Mouse (Mus musculus) lung, postnatal 10 days (tissue): ENCODE data around the gene Klhdc3.
A peak's percentile ranks its signal among the peaks of the same experiment; 100 is the strongest.

Experiments
- DNase-seq: peaks from one replicate; pipeline ENCODE4 v3.0.0; 2021

Klhdc3 gene

GRCm38 (mm10) chr17:46680760-46681373 is at the start of gene Klhdc3:
TSS of gene Klhdc3 (minus strand) at chr17:46680914.
- peak; percentile 99 for DNase-seq

- peak; percentile 59 for DNase-seq
Observed at GRCm38 (mm10) chr17:46728904-46729318, 48.2 kb upstream of the Klhdc3 start, which contains the start of gene Gnmt. TSS of gene Gnmt (minus strand) at chr17:46729168.

GRCm38 (mm10) chr17:46728496-46728895 is 47.8 kb upstream of the Klhdc3 start:
- no peak for DNase-seq

DNA sequence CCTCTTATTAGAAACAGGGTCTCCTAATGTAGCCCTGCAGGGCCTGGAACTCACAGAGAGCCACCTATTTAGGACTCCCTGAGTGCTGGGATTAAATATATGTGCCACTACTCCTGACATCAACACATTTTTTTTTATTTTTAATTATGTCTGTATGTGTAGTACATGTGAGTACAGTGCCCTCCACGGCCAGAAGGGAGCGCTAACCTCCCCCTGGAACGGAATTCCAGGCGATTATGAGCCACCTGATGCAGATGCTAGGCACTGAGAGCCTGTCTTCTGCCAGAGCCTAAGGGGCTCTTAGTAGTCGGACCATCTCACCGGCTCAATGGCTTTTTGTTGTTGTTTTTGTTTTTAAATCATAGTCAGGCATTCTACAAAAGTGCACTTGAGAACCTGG is 47.3 kb upstream of the Klhdc3 start:
- peak; percentile 46 for DNase-seq

DNA sequence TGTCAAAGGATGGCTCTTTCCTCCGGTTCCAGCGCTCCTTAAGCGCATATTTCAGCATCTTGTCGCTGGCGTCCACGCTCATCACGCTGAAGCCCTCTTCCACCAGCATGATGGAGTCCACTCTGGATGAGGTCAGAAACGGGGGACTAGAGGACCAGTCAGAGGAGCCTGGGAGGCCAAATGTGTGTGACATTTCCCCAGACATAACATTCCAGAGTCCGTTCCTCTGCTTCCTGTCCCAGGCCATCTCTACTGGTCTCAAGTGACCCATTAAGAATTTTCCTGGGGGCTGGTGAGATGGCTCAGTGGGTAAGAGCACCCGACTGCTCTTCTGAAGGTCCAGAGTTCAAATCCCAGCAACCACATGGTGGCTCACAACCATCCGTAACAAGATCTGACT is 46.6 kb upstream of the Klhdc3 start:
- DNase-seq, result no peak

DNA sequence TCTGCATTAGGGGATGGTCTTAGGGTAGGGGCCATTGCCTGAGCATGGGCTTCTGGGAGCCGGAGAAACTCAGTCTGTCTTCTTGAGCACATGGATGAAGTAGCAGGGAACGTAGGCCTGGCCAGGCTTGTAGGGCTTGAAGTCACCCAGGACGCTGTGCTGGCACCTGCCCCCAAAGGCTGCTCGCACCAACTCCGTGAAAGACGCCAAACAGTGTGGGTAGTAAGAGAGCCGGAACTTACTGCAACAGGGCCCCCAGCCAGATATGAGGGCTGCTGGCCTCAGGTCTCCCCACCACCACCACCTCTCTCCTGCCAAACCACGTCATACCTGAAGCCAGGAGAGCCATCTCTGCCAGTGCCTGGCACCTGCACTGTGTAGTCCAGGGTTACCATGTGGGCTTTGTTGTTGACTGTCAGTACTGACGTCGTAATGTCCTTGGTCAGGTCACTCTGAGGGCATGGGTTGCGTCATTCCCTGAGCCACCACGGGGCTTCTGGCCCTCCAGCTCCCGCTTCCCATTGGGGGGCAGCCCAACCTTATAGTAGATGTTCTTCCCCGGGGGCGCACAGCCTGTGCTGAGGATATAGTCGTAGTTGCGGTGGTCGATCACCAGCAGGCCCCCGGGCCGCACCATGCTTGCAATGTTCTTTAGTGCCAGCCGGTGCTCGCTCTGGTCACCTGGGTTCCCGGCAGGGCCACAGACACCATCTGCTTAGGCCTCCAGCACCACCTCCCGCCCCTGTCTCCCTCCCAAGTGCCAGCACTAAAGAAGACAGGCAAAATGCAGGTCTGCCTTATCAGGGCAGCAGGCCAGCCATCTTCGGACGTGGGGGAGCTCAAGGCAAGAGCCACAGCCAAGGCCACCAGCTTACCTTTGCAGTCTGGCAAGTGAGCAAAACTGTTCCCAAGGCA is 45.3 kb upstream of the Klhdc3 start:
- DNase-seq, result no peak

- peak; percentile 64 for DNase-seq
Observed at GRCm38 (mm10) chr17:46725273-46725672, 44.6 kb upstream of the Klhdc3 start.

DNA sequence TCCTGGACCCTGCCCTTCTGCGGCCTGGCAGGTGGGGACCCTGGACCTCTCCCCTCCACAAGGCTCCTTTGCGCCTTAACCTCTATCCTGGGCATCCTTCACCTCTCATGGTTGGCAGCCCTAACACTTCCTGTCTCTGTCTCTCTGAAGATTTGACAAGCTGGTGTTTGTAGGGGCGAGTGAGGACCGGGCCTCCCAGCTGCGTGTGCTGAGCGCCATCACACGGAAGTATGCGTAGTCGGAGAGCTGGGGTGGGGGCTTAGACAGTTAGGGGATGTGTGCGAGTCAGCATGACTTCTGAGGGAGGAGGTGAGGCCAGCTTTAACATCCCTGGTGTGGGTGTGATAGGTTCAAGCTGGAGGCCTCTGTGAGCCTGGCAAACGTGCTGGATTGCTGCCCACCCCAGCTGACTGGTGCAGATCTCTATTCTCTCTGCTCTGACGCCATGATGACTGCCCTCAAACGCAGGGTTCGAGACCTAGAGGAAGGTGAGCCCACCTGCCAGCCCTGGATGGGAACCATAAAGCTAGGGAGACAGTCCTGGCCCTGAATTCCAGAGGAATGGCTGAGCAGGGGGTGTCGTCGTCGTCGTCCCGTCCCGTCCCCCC is 43.9 kb upstream of the Klhdc3 start:
- DNase-seq, result no peak

DNA sequence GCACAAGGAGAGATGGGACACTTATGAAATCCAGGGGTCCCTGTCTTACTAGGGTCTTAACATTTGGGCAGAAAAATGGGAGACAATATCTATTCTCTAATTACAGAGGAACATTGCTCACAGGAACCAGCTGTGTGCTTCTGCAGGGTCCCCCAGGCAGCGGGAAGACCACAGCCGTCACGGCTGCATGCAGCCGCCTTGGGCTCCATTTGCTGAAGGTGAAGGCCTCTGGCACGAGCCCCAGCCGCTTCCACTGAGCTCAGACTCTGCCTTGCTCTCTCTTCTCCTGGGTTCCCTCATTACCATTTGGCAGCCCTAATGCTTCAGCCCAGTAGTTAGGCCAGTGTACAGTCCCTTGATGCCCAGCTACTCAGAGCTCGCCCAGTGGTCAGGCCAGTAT is 40.4 kb upstream of the Klhdc3 start:
- no peak for DNase-seq

GRCm38 (mm10) chr17:46714756-46715481 is 34.2 kb upstream of the Klhdc3 start:
- DNase-seq, result no peak

- no peak for DNase-seq
Observed at GRCm38 (mm10) chr17:46713849-46714248, 33.1 kb upstream of the Klhdc3 start.

GRCm38 (mm10) chr17:46712442-46712841 is 31.7 kb upstream of the Klhdc3 start:
- DNase-seq, result no peak

DNA sequence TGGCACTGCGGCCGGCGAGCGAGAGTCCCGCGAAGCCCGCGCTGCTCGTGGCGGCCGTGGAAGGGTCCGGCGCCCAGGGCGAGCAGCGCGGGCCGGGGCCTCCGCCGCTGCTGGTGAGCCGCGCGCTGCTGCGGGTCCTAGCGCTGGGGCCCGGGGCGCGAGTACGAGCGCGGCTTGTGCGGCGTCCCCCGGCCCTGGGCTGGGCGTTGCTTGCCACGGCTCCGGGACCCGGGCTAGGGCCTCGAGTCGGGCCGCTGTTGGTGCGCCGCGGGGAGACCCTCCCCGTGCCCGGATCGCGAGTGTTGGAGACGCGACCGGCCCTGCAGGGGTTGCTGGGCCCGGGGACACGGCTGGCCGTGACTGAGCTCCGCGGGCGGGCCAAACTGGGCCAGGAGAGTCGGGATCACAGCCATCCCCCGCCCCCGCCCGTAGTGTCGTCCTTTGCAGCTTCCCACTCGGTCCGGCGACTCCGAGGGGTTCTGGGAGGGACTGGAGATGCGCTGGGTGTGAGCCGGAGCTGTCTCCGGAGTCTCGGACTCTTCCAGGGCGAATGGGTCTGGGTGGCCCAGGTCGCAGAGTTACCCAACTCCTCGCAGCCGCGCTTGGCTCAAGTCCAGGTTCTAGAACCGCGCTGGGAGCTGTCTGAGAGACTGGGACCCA is 31.0 kb upstream of the Klhdc3 start:
- peak; percentile 65 for DNase-seq

DNA sequence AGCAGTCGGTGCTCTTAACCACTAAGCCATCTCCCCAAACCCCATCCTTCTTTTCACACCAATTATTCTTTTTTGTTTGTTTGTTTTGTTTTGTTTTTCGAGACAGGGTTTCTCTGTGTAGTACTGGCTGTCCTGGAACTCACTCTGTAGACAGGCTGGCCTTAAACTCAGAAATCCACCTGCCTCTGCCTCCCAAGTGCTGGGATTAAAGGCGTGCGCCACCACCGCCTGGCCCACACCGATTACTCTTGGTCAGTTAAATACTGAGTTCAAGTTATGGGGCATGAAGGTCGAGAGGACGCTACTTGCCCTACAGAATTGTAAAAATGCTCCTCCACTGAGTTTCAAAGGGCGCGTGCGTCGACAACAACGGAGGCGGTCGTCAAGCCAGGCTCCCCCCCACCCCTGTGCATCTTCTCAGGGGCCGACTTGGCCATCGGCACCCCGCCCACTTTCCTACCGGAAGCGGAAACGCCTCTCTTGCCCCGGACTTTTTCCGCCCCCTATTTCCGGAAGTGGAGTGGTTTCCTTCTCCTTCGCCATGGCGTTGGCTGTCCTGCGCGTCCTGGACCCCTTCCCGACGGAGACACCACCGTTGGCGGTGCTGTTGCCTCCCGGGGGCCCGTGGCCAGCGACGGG is 30.4 kb upstream of the Klhdc3 start, which contains the start of gene Pex6:
Gene Pex6 (plus strand): TSS at position 505 of the 639 bp plus-strand sequence.
- peak; percentile 97 for DNase-seq

DNA sequence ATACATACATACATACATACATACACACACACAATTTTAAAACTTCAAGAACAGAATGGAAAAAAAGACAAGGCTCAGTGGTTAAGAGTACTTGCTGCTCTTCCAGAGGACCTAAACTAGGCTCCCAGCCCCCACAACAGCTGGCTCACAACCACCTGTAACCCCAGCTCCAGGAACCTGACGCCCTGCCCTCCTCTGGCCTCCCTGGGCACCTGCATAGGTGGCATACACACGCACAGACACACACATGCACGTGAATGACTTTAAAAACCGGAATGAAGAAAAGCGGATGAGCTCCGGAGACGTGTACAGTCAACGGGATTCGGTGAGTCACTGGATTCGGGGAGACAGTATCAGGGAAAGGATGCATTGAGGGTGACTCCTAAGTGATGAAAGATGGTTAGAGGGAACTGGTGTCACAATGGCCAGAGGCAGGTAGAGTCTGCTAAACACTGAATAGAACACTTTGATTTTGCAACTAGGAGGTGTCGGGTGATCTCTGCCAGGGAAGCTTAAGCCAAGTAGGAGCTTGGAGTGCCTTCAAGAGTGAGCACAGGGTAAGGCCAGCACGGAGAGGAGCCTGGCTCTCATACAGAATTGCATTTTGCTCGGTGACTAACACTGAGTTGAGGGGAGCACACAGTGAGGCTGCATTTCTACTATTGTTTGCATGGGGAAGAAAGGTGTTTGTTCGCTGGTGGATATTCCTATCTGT is 25.8 kb upstream of the Klhdc3 start:
- DNase-seq, result peak; percentile 38

DNA sequence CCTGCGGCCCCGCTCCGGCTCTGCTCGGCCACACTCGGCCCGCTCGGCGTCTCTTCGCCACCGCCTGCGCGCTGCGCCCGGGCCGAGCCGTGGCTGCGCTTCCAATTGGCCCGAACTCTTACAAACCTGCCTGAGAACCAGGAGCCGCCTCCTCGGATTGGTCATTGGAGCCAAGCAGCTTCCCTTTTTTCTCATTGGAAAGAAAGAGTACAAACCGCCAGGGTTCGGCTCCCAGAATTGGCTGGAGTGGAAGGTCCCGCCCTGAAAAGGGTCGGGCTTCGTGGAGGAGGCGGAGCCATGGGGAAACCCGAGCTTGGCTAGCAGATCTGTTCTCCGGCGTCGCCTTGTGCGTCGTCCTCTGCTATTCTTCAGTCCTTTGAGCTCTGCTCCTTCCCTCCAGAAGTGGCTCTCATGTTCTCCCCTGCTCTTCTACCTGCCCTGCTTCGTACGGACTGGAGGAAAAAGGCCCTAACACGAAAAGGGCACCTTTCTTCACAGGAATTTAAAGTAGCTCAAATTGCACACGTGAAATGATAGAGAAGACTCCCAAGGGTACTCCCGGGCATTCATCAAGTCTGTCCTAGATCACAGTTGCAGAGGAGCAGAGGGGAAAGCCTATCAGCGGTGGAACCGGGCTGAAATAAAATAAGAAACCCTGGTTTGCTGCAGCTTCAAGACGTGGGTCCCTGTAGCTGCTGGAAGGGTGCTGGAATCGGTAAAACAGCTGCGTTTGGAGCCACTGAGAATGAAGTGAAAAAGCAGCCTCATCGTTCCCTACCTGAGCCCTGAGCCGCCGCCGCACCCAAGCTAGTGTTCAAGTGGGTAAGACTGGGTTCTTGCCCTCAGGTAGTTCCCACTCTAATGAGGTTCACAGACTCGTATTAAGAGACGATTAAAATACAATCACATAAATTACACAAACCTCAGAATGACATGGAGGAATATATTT is 24.4 kb upstream of the Klhdc3 start, which contains the start of gene Ppp2r5d:
Gene Ppp2r5d (minus strand): TSS at position 225 of the 949 bp plus-strand sequence.
- DNase-seq, result peak; percentile 99

DNA sequence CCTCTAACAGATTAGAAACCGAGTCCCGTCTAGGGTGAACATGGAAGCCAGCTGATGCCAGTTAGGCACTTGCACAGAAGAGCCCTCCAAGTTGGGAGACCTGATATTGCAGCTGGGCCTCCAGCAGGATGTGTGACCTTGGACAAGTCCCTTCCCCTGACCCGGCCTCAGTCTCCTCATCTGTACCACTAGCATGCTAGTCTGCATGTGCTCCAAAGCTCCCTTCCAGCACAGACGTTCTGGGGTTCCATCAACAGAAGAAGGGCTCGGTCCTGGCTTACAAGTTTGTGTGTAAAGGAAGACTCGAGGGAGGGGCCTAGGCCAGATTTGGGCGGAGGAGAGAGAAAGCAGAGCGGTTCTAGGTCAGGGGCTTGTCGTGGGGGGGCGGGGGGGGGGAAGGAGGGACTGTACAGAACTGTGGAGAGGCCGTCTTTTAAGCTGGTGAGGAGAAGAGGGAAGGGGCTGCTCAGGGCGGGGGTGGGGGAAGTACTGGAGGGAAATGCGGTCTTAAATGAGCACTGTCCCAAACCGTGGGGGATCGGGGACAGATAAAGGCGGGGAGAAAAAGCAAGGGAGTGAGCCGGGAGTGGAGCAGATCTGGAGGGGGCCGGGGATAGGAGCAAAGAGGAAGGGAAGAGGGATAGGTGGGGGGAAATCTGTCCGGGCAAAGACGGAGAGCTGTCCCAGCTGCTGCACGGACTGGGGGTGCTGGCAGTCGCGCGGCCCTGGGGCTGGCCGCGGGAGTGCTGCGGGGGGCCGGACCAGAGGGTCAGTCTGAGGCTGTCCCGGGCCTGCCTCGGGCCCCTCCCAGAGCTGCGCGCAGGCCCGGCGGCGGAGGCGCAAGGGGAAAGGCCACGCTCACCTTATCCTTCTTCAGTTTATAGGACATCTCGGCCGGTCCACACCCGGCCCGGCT is 23.5 kb upstream of the Klhdc3 start:
- DNase-seq, result peak; percentile 40

GRCm38 (mm10) chr17:46702506-46702905 is 21.8 kb upstream of the Klhdc3 start:
- no peak for DNase-seq

GRCm38 (mm10) chr17:46702100-46702499 is 21.4 kb upstream of the Klhdc3 start:
- DNase-seq, result no peak
